Mouse (Mus musculus): ENCODE data around the gene Fbxl8. TPM values are rescaled to one million over a fixed set of nuclear protein-coding genes. Genes with fewer than 3 reads are reported as not detected.

Gene Fbxl8
- polyA plus RNA-seq, 1 experiment from 2014 or later: 3.1 TPM

DNA sequence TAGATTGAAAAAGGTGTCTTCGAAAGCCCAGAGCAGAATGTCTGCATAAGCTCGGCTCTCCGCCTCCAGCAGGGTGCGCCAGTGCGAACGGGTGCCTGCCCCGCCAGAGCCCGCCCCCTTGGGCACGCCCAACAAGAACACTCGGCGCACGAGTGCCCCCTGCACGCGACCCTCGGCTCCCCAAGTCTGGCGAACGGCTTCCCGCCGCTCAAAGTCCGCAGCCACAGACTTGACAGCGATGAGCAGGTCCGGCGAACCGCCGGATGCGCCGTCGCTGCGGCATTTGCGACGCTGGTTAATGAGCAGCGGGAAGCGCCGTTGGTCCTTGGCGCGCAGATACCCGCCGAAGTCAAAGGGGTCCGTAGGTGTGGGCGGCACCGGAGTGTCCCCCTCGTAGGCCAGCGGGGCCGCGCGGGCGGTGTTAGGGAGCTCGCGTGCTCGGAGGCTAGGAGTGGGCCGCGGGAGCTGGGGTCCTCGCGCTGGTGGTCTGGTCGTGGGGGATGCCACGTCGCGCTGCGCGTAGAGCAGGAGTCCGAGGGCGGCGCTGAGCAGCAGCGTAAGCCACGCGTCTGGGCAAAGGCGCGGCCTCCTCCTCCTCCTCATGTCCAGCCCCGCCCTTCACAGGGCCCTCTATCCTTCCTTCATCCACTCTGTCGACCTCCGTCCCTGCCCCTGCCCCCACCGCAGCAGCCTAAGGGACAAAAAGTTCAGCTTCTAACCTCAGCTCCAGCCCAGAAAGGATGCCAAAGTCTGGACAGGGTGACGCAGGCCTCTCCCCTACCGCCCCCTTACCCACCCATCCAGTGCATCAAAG, 10.1 kb upstream of the Fbxl8 start:
- peak; percentile 82 for ATAC-seq (ENCODE audit: insufficient number of reproducible peaks, insufficient read depth, low FRiP score, low read depth)
- no peaks in the 10 kb centered on the region for H3K9me3 ChIP-seq (ENCODE audit: control insufficient read depth, low read depth, low read length)
- peak overlapping the region; percentile 81 for H3K4me2 ChIP-seq (replicated peaks; ENCODE audit: low read depth, low read length)
- WGBS: under 1% methylated on average over 74 of the region's 74 CpGs
- H3K27me3 ChIP-seq (ENCODE audit: control insufficient read depth, insufficient read depth, low read length): peaks cover 13% of the 10 kb centered on the region
- peak overlapping the region; percentile 87 for H3K27ac ChIP-seq (ENCODE audit: low read length)
- peak overlapping the region; percentile 53 for H3K4me3 ChIP-seq (ENCODE audit: low read depth, low read length)
- peaks cover 19% of the 10 kb centered on the region for H3K36me3 ChIP-seq (ENCODE audit: control insufficient read depth, insufficient read depth, low read length)
- peak overlapping the region; percentile 45 for H3K9ac ChIP-seq (replicated peaks; ENCODE audit: low read depth, low read length)
- H3K4me1 ChIP-seq (ENCODE audit: control insufficient read depth, insufficient read depth, low read length): peaks cover 16% of the 10 kb centered on the region

DNA sequence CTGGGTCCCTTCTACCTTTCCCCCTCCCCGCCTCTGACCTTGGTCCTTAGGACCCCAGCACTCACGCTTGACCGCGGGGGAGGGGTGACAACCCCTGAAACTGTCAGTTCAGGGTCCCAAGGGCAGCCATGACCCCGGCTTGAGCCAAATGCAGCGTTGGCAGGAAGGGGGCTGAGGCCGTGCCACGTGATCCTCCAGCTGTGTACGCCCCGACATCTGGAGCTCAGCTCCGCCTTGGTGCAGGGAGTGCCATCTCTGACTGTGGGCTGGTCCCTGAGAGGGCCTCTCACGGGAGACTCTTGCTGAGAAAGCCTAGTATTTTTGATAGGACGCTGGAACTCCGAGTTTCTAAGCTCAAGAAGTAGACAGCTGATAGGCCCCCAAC, 9.5 kb upstream of the Fbxl8 start, which contains the start of gene B3gnt9:
Gene B3gnt9 (minus strand): TSS at position 188 of the 385 bp plus-strand sequence.
- Histone ChIP-seq H3K4me2 (replicated peaks; ENCODE audit: low read depth, low read length) (peak within 1 kb of the TSS; percentile 81), H3K4me3 (ENCODE audit: low read depth, low read length) (peak within 1 kb of the TSS; percentile 53), H3K9me3 (ENCODE audit: control insufficient read depth, low read depth, low read length) (no peaks in the 10 kb centered on the region), H3K27me3 (ENCODE audit: control insufficient read depth, insufficient read depth, low read length) (peaks cover 19% of the 10 kb centered on the region), H3K9ac (replicated peaks; ENCODE audit: low read depth, low read length) (peak within 1 kb of the TSS; percentile 45), H3K4me1 (ENCODE audit: control insufficient read depth, insufficient read depth, low read length) (peaks cover 20% of the 10 kb centered on the region), H3K27ac (ENCODE audit: low read length) (peak within 1 kb of the TSS; percentile 87), H3K36me3 (ENCODE audit: control insufficient read depth, insufficient read depth, low read length) (peaks cover 13% of the 10 kb centered on the region)
- ATAC-seq (ENCODE audit: insufficient number of reproducible peaks, insufficient read depth, low FRiP score, low read depth): peak; percentile 76
- WGBS: under 1% methylated on average over 14 of the region's 14 CpGs

DNA sequence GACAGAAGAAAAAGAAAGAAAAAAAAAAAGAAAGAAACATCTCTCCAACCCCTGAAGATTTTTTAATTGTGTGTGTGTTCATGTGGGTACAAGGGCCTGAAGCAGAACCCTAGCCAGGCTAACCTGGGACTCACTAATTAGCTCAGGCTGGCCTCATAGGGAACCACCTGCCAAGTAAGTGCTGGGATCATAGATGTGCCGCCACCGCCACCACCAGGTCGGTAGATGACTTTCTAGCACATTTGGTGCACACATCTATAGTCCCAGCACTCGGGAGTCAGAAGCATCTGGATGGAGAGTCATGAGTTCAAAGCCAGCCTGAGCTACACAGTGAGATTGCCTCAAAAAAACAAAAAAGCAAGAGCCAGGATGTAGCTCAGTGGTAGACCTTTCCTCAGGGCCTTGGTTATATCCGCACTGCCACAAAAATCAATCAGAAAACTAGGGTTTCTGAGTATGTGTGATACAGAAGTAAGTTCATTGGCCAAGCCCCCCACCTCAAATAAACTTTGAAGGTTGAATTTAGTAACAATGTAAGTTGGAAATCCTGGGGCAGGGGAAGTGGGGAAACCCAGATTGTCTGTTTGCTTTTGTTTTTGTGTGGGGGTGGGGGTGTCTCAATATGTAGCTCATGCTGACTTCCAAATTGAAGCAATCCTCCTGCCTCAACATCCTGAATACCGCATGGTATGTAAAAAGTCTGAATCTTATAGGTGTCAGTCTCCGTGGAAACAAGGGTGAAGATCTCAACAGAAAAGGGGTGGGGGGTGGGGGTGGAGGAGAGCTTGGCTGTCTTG, 6.9 kb upstream of the Fbxl8 start:
- ATAC-seq (ENCODE audit: insufficient number of reproducible peaks, insufficient read depth, low FRiP score, low read depth): no peak
- Histone ChIP-seq H3K4me1 (ENCODE audit: control insufficient read depth, insufficient read depth, low read length) (peaks cover 20% of the 10 kb centered on the region), H3K4me3 (ENCODE audit: low read depth, low read length) (no peak overlapping the region), H3K4me2 (replicated peaks; ENCODE audit: low read depth, low read length) (no peak overlapping the region), H3K27ac (ENCODE audit: low read length) (no peak overlapping the region), H3K9ac (replicated peaks; ENCODE audit: low read depth, low read length) (no peak overlapping the region), H3K36me3 (ENCODE audit: control insufficient read depth, insufficient read depth, low read length) (peaks cover 7% of the 10 kb centered on the region), H3K27me3 (ENCODE audit: control insufficient read depth, insufficient read depth, low read length) (peaks cover 23% of the 10 kb centered on the region), H3K9me3 (ENCODE audit: control insufficient read depth, low read depth, low read length) (no peaks in the 10 kb centered on the region)
- 73% methylated on average over 7 of the region's 7 CpGs for WGBS

DNA sequence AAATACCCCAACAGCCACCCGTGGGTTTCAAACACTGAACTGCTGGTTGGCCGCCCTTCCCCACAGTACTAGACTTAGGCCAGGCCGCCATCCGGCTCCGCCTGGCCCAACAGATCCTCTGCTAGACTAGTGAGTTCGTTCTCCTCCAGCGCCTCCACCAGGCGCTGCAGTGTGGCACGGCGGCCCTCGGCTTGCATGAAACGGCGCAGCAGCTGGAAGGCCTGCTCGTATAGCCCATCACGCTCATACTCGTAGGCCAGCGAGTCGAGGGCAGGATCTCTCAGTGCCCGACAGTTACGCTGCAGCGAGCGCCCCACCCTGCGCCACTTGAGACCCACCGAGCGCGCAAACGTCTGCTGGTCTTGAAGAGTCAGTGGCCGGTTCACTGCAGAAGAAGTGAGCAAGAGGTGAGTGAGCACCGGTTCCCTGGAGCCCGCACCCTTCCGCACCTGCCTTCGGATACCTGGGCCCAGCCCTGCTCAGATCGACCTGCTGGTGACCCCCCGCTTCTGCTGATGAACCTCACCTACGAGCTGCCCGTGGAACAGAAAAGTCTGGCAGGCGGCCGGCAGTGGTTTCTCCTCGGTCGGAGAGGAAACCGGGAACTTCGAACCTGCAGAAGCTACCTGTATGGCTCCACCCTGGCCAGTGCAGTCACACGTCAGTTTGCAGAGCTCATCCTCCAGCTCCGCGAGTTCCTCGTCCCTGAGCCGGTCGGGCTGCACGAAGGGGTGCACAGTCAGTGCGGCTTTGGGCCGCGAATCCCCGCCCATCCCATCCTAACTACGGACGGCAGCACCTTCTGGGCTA, 5.3 kb upstream of the Fbxl8 start:
- Histone ChIP-seq H3K4me1 (ENCODE audit: control insufficient read depth, insufficient read depth, low read length) (peaks cover 16% of the 10 kb centered on the region), H3K27ac (ENCODE audit: low read length) (no peak overlapping the region), H3K27me3 (ENCODE audit: control insufficient read depth, insufficient read depth, low read length) (peaks cover 23% of the 10 kb centered on the region), H3K36me3 (ENCODE audit: control insufficient read depth, insufficient read depth, low read length) (no peaks in the 10 kb centered on the region), H3K9ac (replicated peaks; ENCODE audit: low read depth, low read length) (no peak overlapping the region), H3K4me2 (replicated peaks; ENCODE audit: low read depth, low read length) (peak overlapping the region; percentile 78), H3K9me3 (ENCODE audit: control insufficient read depth, low read depth, low read length) (no peaks in the 10 kb centered on the region), H3K4me3 (ENCODE audit: low read depth, low read length) (peak overlapping the region; percentile 30)
- ATAC-seq (ENCODE audit: insufficient number of reproducible peaks, insufficient read depth, low FRiP score, low read depth): no peak
- 5% methylated on average over 54 of the region's 55 CpGs for WGBS

DNA sequence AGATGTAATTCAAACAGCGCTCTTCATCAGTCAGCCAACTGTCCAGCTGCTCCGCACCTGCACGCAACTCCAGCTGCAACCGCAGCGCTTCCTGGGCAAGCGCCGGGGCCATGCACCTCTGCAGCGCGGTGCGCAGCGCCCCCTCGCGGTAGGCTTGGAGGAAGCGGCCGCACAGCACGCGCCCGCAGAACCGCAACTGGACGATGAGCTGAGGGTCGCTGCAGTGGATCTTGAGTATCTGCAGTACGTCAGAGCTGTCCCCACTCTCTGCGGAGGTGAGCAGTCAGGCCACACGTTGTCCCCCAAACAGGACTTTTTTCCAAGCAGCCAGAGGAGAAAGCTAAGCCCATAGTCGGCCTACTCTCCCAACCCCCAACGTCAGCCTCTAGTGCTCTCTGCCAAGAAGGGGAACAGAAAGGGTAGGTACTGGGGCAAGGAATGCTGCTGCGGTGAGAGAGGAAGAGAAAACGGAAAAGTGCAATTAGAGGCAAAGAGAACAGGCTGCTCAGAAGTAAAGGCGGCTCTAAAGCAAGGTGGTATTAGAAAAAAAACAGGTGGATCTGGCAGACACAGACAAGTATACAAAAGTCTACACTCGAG, 4.6 kb upstream of the Fbxl8 start:
- peaks cover 15% of the 10 kb centered on the region for H3K4me1 ChIP-seq (ENCODE audit: control insufficient read depth, insufficient read depth, low read length)
- H3K9me3 ChIP-seq (ENCODE audit: control insufficient read depth, low read depth, low read length): no peaks in the 10 kb centered on the region
- peak overlapping the region; percentile 30 for H3K4me3 ChIP-seq (ENCODE audit: low read depth, low read length)
- 4% methylated on average over 30 of the region's 30 CpGs for WGBS
- H3K9ac ChIP-seq (replicated peaks; ENCODE audit: low read depth, low read length): no peak overlapping the region
- peaks cover 23% of the 10 kb centered on the region for H3K27me3 ChIP-seq (ENCODE audit: control insufficient read depth, insufficient read depth, low read length)
- H3K27ac ChIP-seq (ENCODE audit: low read length): no peak overlapping the region
- no peaks in the 10 kb centered on the region for H3K36me3 ChIP-seq (ENCODE audit: control insufficient read depth, insufficient read depth, low read length)
- peak; percentile 37 for ATAC-seq (ENCODE audit: insufficient number of reproducible peaks, insufficient read depth, low FRiP score, low read depth)
- peak overlapping the region; percentile 78 for H3K4me2 ChIP-seq (replicated peaks; ENCODE audit: low read depth, low read length)

DNA sequence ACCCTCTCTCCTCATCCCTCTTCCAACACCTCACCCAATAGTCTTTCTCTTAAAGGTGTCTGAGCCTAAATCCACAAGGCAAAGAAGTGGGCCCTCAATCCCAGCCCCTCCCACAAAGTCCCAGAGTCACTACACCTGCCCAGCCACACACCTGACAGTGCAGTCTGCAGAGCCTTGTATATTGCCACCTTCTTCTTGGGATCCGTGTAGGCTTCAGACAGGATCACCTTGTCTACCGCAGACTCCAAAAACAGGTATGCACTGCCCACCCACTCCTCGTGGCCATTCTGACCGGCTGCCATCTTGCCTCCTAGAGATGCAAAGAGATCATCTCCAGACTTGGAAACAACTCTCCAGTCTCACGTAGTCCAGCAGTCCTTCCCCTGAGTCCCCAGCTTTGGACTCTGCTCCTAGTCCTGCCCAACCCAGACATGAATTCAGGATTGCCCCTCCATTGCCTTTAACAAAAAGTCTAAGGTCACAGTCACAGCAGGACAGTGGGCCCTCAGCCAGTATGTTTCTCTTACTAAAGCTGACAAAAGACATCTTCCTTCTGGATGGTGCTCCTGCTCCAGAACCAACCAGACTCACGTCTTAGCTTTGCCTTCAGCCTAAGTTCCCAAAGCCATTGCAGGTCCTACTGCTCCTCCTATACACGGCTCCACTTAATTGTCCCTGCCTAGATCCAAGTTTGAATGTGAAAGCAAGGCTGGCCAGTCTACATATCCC, 3.9 kb upstream of the Fbxl8 start:
- Histone ChIP-seq H3K36me3 (ENCODE audit: control insufficient read depth, insufficient read depth, low read length) (no peaks in the 10 kb centered on the region), H3K9ac (replicated peaks; ENCODE audit: low read depth, low read length) (no peak overlapping the region), H3K4me3 (ENCODE audit: low read depth, low read length) (no peak overlapping the region), H3K9me3 (ENCODE audit: control insufficient read depth, low read depth, low read length) (no peaks in the 10 kb centered on the region), H3K27ac (ENCODE audit: low read length) (no peak overlapping the region), H3K4me2 (replicated peaks; ENCODE audit: low read depth, low read length) (no peak overlapping the region), H3K4me1 (ENCODE audit: control insufficient read depth, insufficient read depth, low read length) (peaks cover 14% of the 10 kb centered on the region), H3K27me3 (ENCODE audit: control insufficient read depth, insufficient read depth, low read length) (peaks cover 23% of the 10 kb centered on the region)
- 69% methylated on average over 7 of the region's 7 CpGs for WGBS
- ATAC-seq (ENCODE audit: insufficient number of reproducible peaks, insufficient read depth, low FRiP score, low read depth): no peak

DNA sequence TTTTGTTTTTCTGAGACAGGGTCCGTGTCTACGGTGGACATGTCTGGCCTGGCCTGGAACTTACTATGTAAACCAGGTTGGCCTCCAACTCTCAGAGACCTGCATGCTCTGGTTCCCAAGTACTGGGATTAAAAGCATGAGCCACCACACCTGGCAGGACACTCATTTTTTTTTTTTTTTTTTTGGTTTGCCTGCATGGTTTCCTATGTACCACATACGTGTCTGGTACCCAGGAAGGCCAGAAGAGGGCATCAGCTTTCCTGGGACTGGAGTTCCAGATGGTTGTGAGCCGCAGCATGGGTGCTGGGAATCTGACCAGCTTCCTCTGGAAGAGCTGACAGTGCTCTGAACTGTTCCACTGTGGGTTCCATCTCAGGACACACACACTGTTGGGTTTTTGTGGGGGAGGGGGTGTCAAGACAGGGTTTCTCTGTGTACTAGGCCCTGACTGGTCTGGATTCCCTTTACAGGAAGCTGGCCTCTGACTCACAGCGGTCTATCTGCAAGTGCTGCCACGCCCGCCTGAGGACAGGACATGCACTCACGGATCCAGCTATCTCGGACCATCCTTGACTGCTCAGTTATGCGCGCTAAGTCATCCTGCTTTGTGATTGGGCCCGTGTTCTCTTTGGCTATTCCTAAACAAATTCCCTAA, 3.0 kb upstream of the Fbxl8 start:
- Histone ChIP-seq H3K27me3 (ENCODE audit: control insufficient read depth, insufficient read depth, low read length) (peaks cover 23% of the 10 kb centered on the region), H3K36me3 (ENCODE audit: control insufficient read depth, insufficient read depth, low read length) (no peaks in the 10 kb centered on the region), H3K4me3 (ENCODE audit: low read depth, low read length) (no peak overlapping the region), H3K9ac (replicated peaks; ENCODE audit: low read depth, low read length) (no peak overlapping the region), H3K9me3 (ENCODE audit: control insufficient read depth, low read depth, low read length) (no peaks in the 10 kb centered on the region), H3K27ac (ENCODE audit: low read length) (no peak overlapping the region), H3K4me2 (replicated peaks; ENCODE audit: low read depth, low read length) (no peak overlapping the region), H3K4me1 (ENCODE audit: control insufficient read depth, insufficient read depth, low read length) (peaks cover 14% of the 10 kb centered on the region; the same call in 1 of the 2 replicates)
- no peak for ATAC-seq (ENCODE audit: insufficient number of reproducible peaks, insufficient read depth, low FRiP score, low read depth)
- WGBS: 89% methylated on average over 12 of the region's 12 CpGs

All from stomach, embryonic 14.5 days (tissue).